Mouse (Mus musculus) erythroblast, embryonic 14.5 days (primary cell): ENCODE data around the gene Fbxw19.

Experiments used
- GATA1 ChIP-seq: IDR thresholded peaks from 2 replicates; pipeline ENCODE4 v1.6.1; 2012; ENCODE audit warnings: low read length, inconsistent platforms, mixed read lengths
- TAL1 ChIP-seq: IDR thresholded peaks from 3 replicates; pipeline ENCODE4 v1.6.1; 2012; ENCODE audit warnings: low read length, inconsistent platforms, mixed read lengths

DNA sequence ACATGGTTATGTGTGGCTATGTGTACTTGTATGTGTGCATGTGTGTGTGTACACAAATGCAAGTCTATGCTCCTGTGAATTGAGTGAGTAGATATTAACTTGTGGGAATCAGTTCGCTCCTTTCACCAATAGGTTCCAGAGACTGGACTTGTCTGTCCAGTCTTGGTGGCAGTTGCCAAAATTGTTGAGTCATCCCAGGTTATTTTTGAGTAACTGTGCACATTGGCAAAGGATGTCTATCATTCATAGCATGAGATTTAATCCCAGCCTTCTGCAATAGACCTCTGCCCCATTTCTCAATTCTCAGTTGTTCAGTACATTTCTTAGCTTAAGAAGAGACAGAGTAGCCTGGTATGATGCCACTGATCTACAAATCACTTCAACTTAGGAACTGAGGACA, 62.7 kb downstream of the Fbxw19 start:
- no peak for TF ChIP-seq GATA1
- TF ChIP-seq TAL1 = no peak
